Mouse (Mus musculus) liver, embryonic 12.5 days (tissue): Measurements from ENCODE around the gene Mn1. TPM values are rescaled to one million over a fixed set of nuclear protein-coding genes. Genes with fewer than 3 reads are reported as not detected.

ENCODE experiments used
- ATAC-seq: fragments of 200-750 bp; cut with Nextera tagmentation; 2 replicates; pipeline ENCODE4 v1.8.0; 2017; ENCODE audit warnings: moderate number of reproducible peaks, mild to moderate bottlenecking, moderate library complexity
- H3K27ac ChIP-seq: fragments of 300-500 bp; sonication (generic); 2 replicates; pipeline ENCODE4 v1.5.1; 2016; ENCODE audit warnings: mild to moderate bottlenecking
- H3K27me3 ChIP-seq: fragments of 300-500 bp; sonication (generic); replicated peaks from 2 replicates; pipeline ENCODE4 v1.6.1; 2016; ENCODE audit warnings: mild to moderate bottlenecking, moderate library complexity
- H3K36me3 ChIP-seq: fragments of 300-500 bp; sonication (generic); 2 replicates; pipeline ENCODE4 v1.6.1; 2016; ENCODE audit warnings: mild to moderate bottlenecking, moderate library complexity
- H3K4me1 ChIP-seq: fragments of 300-500 bp; sonication (generic); 2 replicates; pipeline ENCODE4 v1.6.1; 2016
- H3K4me2 ChIP-seq: fragments of 300-500 bp; sonication (generic); 2 replicates; pipeline ENCODE4 v1.6.1; 2016; ENCODE audit warnings: mild to moderate bottlenecking, moderate library complexity
- H3K4me3 ChIP-seq: fragments of 300-500 bp; sonication (generic); 2 replicates; pipeline ENCODE4 v1.5.1; 2016; ENCODE audit warnings: mild to moderate bottlenecking, moderate library complexity
- H3K9ac ChIP-seq: fragments of 300-500 bp; sonication (generic); 2 replicates; pipeline ENCODE4 v1.6.1; 2016; ENCODE audit warnings: mild to moderate bottlenecking, moderate library complexity
- H3K9me3 ChIP-seq: fragments of 300-500 bp; sonication (generic); replicated peaks from 2 replicates; pipeline ENCODE4 v1.6.1; 2016; ENCODE audit warnings: mild to moderate bottlenecking, moderate library complexity
- WGBS: fragments of 180-500 bp; shearing (Covaris S2); methylation state at CpG from one replicate; pipeline ENCODE4 v1.1.7; 2016; ENCODE audit not compliant: insufficient replicate concordance; 5-methylcytosine and 5-hydroxymethylcytosine counted together
- polyA plus RNA-seq: library from polyadenylated mRNA; unstranded; fragments of >200 nt; fragmentation: Nextera tagmentation; extraction: Ambion mirVana; gene quantifications from 2 replicates; pipeline ENCODE4 v1.2.1, GENCODE M21; 2016

Gene Mn1
- polyA plus RNA-seq, 1 experiment from 2014 or later: 2.4 TPM

DNA sequence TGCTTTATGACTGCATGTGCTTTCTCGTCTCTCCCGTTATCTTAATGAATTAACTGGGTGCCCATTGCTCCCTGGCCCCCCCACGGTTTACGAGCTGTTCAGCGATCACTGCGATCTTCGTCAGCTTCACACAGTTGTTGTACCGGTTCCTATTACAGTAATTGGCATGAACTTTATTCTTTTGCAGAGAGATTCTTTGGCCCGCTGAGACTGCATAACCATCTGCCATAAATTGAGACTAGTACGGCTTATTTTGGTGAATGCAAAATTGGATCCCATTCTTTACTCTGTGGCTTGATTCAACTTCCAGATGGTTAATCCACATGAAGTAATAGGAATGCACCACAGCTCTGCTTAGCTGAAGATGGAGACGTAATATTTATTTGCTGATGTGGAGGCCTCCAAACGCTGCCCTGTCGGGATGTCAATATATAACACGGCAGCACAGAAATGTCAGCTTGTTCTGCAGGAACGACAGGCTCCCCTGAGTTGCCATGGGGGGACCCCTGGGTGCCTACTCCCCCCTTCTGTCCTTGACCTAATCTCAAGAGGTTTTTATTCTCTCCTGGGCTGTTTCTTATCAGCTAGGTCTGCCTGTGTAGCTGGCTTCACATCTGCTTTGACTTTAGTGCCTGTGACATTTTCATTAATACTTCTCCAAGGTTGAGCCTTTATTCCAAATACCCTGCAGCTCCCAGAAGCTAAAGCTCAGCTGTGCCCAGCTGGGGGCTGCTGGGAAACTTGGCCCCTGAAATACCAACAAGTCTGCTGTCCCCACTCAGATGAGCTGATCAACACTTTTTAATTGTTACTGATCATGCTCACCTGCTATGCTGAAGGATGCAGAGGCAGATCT, 22.7 kb upstream of the Mn1 start:
- Histone ChIP-seq H3K27me3 (peaks cover 31% of the 10 kb centered on the region), H3K4me2 (peak overlapping the region; percentile 5; the same call in 1 of the 2 replicates), H3K27ac (no peak overlapping the region), H3K36me3 (0 out of 2 replicates have a peak, but pooled peaks cover under 1% of the 10 kb centered on the region), H3K9ac (no peak overlapping the region), H3K4me1 (peaks cover 10% of the 10 kb centered on the region), H3K4me3 (no peak overlapping the region), H3K9me3 (no peaks in the 10 kb centered on the region)
- no peak for ATAC-seq
- 50% methylated on average over 15 of the region's 15 CpGs for WGBS

DNA sequence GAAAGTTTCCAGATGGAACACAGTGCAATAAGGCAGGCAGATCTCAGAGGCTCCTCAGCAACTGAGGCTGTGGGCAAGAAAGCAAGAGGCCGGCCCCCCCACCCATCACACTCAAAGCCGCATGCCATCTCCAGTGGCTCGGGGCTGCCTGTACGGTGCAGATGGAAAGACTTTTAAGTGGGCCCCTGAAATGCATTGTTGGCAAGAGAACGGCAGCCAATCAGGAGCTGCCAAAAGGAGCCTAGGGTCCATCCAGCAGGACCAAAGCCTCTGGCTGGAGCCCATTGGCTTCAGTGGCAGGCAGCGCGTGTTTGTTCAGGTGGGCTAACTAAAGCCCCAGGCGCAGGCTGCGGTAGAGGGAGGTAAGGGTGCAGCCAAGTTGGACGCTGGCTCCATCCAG, 21.4 kb upstream of the Mn1 start:
- Histone ChIP-seq H3K4me3 (no peak overlapping the region), H3K36me3 (no peaks in the 10 kb centered on the region), H3K27ac (no peak overlapping the region), H3K27me3 (peaks cover 43% of the 10 kb centered on the region), H3K9me3 (no peaks in the 10 kb centered on the region), H3K4me1 (peaks cover 10% of the 10 kb centered on the region), H3K4me2 (no peak overlapping the region), H3K9ac (no peak overlapping the region)
- WGBS: 68% methylated on average over 10 of the region's 10 CpGs
- ATAC-seq: no peak

DNA sequence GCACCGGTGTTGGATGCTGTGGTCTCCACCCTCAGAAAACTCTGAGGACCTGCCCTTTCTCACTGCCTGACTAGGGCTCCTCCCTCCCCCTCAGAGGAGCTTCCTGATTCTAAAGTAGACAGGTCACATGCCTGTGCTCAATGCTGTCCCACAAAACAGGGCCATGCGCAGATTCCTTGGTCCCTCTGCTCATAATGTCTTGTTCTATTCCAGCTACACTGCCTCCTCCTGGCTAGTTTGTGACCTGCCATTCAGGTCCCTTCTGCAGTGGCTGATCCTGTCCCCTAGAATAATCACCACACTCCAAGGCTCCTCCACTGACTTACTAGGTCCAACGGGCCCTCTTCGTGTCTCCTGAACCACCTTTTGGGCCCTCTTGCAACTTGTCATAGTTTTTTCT, 21.0 kb upstream of the Mn1 start:
- peaks cover 47% of the 10 kb centered on the region for H3K27me3 ChIP-seq
- no peak for ATAC-seq
- H3K4me2 ChIP-seq: no peak overlapping the region
- H3K27ac ChIP-seq: no peak overlapping the region
- H3K4me3 ChIP-seq: no peak overlapping the region
- H3K36me3 ChIP-seq: no peaks in the 10 kb centered on the region
- 58% methylated on average over 4 of the region's 4 CpGs for WGBS
- no peaks in the 10 kb centered on the region for H3K9me3 ChIP-seq
- H3K4me1 ChIP-seq: peaks cover 10% of the 10 kb centered on the region
- no peak overlapping the region for H3K9ac ChIP-seq

DNA sequence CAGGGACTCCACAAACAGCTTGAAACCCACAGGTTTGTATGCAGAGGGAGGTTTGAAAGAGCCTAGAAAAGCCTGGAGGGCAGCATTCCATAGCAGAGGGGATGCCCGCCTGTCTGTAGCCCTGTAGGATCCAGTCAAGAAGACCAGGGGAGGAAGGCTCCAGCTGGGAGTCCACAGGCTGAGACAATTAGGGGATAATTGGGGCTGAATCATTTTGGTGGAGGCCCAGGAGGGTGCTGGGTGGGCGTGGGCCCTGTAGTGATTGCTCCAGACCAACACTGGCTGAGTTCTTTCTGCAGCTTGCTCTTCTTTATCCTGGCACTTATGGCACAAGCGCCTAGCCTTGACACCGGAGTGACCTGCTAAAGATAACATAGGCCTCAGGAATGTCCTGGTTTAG, 18.7 kb upstream of the Mn1 start:
- Histone ChIP-seq H3K9me3 (no peaks in the 10 kb centered on the region), H3K4me2 (no peak overlapping the region), H3K4me3 (no peak overlapping the region), H3K27me3 (peaks cover 60% of the 10 kb centered on the region), H3K36me3 (no peaks in the 10 kb centered on the region), H3K9ac (no peak overlapping the region), H3K27ac (no peak overlapping the region), H3K4me1 (peaks cover 11% of the 10 kb centered on the region)
- 48% methylated on average over 4 of the region's 4 CpGs for WGBS
- no peak for ATAC-seq

DNA sequence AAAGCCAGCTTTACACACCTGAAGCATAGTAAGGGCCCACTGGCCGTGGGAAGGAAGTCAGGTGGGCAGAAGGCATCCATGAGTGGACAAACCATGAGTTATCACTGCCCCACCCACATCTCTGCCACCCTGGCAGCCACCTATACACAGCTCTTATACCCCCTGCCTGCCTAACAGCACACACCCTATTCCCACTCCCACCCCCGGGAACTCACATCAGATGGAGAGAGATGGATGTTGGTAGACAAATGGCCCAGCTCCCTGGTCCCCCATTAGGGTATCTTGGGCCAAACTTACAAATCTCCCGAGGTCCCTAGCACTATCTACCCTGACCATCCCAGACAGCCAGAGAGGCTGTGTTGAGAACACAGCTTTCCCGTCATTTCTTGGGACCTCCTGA, 17.9 kb upstream of the Mn1 start:
- Histone ChIP-seq H3K36me3 (no peaks in the 10 kb centered on the region), H3K4me1 (peaks cover 8% of the 10 kb centered on the region), H3K27me3 (peaks cover 67% of the 10 kb centered on the region), H3K27ac (no peak overlapping the region), H3K4me2 (no peak overlapping the region), H3K9ac (no peak overlapping the region), H3K4me3 (no peak overlapping the region), H3K9me3 (no peaks in the 10 kb centered on the region)
- 53% methylated on average over 4 of the region's 4 CpGs for WGBS
- ATAC-seq: no peak

DNA sequence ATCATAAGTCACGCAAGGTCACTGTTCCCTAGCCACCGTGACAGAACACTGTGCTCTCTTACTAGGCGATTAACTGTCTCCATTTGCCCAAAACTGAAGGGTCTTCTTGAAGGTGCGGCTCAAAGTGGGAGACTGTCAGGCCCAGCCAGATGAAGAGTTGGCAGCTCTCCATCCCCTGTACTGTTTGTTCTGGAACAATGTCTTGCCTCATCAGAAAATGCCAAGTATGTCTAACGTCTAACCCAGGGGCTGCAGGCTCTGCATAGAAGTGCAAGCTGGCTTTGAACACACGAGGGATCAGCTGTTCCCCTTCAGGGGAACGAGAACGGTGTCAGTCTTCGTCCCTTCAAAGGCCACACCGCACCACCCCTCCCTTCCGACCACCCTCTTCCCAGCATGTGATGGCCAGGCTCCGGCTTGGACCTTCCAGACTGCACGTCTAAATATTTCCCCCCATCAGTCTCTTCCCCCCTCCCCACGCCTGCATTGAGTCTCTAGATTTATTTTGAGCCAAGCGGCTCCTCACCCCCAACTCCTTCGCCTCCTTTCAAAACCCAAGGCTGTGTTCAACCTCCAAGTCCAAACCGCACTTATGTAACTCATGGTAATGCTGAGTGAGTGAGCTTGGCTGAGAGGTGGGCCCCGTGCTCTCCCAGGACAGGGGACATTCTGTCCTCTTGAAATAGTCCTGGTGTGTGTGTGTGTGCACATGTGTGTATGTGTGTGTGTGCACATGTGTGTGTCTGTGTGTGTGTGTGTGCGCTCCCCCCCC, 15.1 kb upstream of the Mn1 start:
- no peak overlapping the region for H3K4me3 ChIP-seq
- H3K27ac ChIP-seq: no peak overlapping the region
- WGBS: 78% methylated on average over 19 of the region's 19 CpGs

DNA sequence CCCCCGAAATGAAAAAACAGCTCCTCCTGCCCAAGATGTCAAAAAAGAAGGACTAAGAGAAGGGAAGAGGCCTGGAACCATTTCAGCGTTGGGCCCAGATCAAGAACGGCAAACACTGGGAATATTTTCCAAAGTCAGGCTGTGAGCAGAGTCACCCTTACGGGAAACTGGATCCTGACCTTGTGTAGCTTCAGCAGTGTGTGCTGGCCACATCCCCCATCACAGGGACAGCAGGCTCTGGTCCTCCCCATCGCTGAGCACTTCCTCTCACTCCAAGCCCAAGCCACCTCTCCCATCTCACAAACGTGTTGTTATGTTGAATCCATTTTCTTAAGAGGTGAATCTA, 14.5 kb upstream of the Mn1 start:
- Histone ChIP-seq H3K27me3 (peaks cover 60% of the 10 kb centered on the region), H3K9ac (no peak overlapping the region), H3K4me2 (no peak overlapping the region), H3K4me3 (no peak overlapping the region), H3K36me3 (no peaks in the 10 kb centered on the region), H3K27ac (no peak overlapping the region), H3K9me3 (no peaks in the 10 kb centered on the region), H3K4me1 (peaks cover 8% of the 10 kb centered on the region)
- ATAC-seq: no peak
- 74% methylated on average over 6 of the region's 6 CpGs for WGBS

More for the DNA sequence above, 15.1 kb upstream of the Mn1 start:
- no peaks in the 10 kb centered on the region for H3K9me3 ChIP-seq
- no peak for ATAC-seq
- H3K36me3 ChIP-seq: no peaks in the 10 kb centered on the region
- H3K27me3 ChIP-seq: peaks cover 63% of the 10 kb centered on the region
- H3K9ac ChIP-seq: no peak overlapping the region
- no peak overlapping the region for H3K4me2 ChIP-seq
- peaks cover 8% of the 10 kb centered on the region for H3K4me1 ChIP-seq

DNA sequence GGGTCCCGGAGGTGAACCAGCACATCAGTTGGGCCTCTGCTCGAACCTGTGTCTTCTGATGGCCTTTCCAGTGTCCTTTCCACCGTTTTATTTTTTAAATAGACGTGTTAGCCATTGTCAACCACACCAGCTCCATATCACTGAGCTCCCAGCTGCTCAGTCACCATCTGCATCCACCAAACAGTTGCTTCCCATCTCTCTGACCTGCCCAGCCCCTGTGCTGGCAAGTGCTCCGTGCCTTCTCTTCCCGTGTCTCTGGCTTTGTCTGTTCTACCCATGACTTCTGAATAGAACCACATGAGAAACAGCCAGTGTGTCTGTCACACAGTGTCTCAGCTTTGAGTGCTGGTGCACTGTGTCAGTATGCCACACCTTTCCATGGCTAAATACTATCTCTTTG, 12.4 kb upstream of the Mn1 start:
- Histone ChIP-seq H3K9me3 (no peaks in the 10 kb centered on the region), H3K36me3 (no peaks in the 10 kb centered on the region), H3K9ac (no peak overlapping the region), H3K4me2 (no peak overlapping the region), H3K27ac (no peak overlapping the region), H3K27me3 (peaks cover 62% of the 10 kb centered on the region), H3K4me3 (no peak overlapping the region), H3K4me1 (peaks cover 11% of the 10 kb centered on the region)
- 59% methylated on average over 6 of the region's 6 CpGs for WGBS
- ATAC-seq: no peak

DNA sequence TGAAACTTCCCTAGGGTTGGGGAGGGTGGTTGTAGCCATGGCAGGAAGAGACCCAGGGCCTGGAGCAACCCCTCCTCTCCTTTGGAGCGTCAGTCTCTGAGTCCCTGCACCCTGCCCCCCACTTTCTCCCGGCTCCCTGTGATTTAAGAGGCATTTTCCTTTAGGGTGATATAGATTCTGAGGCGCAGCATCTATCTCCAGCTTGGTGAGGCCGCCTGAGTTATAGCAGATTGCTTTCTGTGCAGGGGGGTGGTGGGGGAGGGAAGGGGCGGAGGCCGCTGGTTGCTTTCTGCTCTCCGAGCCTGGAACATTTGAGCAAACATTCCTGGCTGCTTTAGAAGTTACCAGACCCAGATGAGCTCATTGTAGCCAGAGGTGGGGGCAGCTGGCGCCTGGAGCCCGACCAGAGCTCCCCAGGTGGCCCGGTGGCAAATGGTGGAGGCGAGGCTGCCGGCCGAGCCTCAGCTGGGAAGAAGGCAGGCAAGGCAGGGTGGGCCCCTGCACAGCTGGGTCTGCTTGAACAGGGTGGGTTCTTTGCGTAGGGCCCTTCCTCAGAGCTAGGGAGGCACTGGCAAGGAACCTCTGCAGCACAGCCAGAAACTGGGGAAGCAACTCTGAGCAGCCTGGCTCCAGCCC, 8.6 kb upstream of the Mn1 start:
- H3K4me3 ChIP-seq: no peak overlapping the region
- H3K9ac ChIP-seq: no peak overlapping the region
- peaks cover 3% of the 10 kb centered on the region; the same call in 1 of the 2 replicates for H3K4me1 ChIP-seq
- WGBS: 24% methylated on average over 14 of the region's 14 CpGs
- H3K9me3 ChIP-seq: no peaks in the 10 kb centered on the region
- ATAC-seq: peak; percentile 27; the same call in 1 of the 2 replicates
- peaks cover 68% of the 10 kb centered on the region for H3K27me3 ChIP-seq
- no peaks in the 10 kb centered on the region for H3K36me3 ChIP-seq
- H3K4me2 ChIP-seq: peak overlapping the region; percentile 2; the same call in 1 of the 2 replicates
- H3K27ac ChIP-seq: no peak overlapping the region

DNA sequence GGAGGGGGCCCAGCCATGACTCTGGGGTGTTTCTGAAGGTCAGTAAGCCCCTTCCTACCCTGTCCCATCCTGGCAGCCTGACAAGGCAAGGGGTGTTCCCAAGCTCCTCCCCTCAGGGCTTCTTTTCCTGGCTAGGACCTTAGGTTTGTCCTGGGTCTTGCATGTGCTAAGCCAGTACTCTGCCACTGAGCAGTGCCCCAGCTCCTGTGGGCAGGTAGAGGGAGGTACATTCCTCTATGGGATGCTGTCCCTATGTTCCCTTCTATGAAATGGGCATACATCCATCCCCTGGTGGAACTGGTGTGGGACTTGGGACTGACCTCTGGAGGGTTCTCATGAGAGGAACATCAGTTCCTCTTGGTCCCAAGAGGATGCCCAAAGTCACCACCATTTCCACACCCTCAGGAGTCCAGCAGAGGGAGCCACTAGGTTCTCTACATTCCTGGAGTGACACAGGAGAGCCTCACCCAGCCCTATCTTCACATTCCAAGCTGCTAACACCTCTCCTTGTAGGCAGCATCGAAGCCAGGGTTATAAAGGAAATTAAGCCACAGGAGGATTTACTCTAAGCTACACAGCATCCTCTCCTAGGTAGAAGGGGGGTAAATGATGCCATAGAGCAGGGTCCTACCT, 7.6 kb upstream of the Mn1 start:
- no peak overlapping the region for H3K27ac ChIP-seq

DNA sequence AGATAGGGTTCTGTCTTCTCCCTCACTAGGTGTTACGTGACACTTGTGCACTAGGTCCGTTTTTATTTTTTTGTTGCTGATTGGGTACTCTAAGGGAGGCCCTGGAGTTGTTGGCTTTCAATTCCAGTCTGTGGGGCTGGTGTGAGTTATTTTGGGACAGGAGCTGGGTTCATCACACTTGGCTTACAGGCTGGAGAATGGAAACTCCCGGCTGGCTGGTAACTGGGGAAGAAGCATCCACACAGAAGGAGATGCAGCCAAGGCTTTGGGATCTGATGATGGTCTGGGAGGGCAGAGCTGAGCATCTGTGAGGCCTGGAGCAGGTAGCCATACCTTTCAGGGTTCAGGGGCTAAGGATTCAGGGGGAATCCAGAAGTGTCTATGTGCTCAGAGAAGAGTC, 6.5 kb upstream of the Mn1 start:
- no peaks in the 10 kb centered on the region for H3K36me3 ChIP-seq
- H3K4me1 ChIP-seq: 0 out of 2 replicates have a peak, but pooled peaks cover 2% of the 10 kb centered on the region
- H3K27me3 ChIP-seq: peaks cover 77% of the 10 kb centered on the region
- no peak overlapping the region for H3K9ac ChIP-seq
- no peak for ATAC-seq
- H3K4me3 ChIP-seq: no peak overlapping the region
- H3K27ac ChIP-seq: no peak overlapping the region
- H3K9me3 ChIP-seq: no peaks in the 10 kb centered on the region
- 47% methylated on average over 3 of the region's 3 CpGs for WGBS
- H3K4me2 ChIP-seq: no peak overlapping the region

More for the DNA sequence above, 7.6 kb upstream of the Mn1 start:
- Histone ChIP-seq H3K27me3 (peaks cover 68% of the 10 kb centered on the region), H3K4me1 (0 out of 2 replicates have a peak, but pooled peaks cover 2% of the 10 kb centered on the region), H3K9me3 (no peaks in the 10 kb centered on the region), H3K9ac (no peak overlapping the region), H3K36me3 (no peaks in the 10 kb centered on the region), H3K4me2 (no peak overlapping the region), H3K4me3 (no peak overlapping the region)
- no peak for ATAC-seq
- WGBS: 3% methylated on average over 1 of the region's 1 CpGs
